Mouse (Mus musculus) heart, postnatal 14 days (tissue): ENCODE measurements around the gene Slc1a2. TPM values are rescaled to one million over a fixed set of nuclear protein-coding genes. Genes with fewer than 3 reads are reported as not detected.
A peak's percentile ranks its signal among the peaks of the same experiment; 100 is the strongest.

Source experiments
- DNase-seq, 2 experiments: peaks; one replicate each; pipeline ENCODE4 v3.0.0; 2021 to 2022
- intact Hi-C: fragments of 180-260 bp; cut with DNase I; formaldehyde crosslinking; loops from one replicate; pipeline ENCODE4 v1.15.1; 2025
- total RNA-seq, 2 experiments: library from RNA; stranded (reverse); gene quantifications; 2 replicates each; pipeline ENCODE4 v1.2.3; 2021

Slc1a2 gene
- total RNA-seq, 2 experiments from 2014 or later: 0.10 to 0.45 TPM

DNA sequence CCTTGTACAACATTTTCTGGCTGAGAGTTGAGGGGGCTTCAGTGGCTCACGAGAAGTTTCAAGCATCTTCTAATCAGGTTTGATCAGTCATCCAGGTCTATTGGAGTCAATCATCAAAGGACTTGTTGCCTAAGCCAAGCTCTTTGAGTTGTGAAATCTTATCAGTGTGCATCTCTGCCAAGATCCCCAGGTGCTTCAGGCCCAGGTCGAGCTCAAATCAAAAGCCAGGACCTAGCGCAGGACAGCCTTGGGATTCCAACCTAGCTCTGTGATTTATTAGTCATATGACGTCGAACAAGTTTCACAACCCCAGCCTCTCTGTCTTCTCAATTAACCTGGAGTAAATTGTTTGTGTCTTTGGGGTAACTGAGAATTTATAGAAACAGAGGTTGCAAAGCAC, 53.1 kb downstream of the Slc1a2 start:
- intact Hi-C loops: no loop called here

DNA sequence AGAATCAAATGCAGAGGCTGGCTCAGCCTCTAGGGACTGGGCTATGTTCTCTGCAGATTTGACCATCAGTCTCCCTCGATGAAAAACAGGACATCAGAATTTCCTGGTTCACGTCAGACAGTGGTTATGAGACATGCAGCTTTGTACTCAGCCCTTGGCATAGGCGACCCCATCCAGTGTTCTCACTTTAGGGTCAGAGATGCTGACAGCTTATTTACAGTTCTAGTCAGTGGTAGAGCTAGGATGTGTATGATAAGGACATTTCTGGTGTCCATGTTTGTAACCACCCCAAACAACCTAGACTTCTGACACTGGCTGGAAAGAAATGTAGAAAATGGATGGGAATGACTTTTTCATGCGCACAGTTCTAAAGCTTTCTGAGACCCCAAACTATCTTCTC, 53.6 kb downstream of the Slc1a2 start:
- DNase-seq: no peak
- intact Hi-C loops: no loop called here

More for the DNA sequence above, 53.1 kb downstream of the Slc1a2 start:
- no peak for DNase-seq

- DNase-seq: no peak
- intact Hi-C loops: no loop called here
Observed at GRCm38 (mm10) chr2:102712678-102713628, 54.5 kb downstream of the Slc1a2 start.

DNA sequence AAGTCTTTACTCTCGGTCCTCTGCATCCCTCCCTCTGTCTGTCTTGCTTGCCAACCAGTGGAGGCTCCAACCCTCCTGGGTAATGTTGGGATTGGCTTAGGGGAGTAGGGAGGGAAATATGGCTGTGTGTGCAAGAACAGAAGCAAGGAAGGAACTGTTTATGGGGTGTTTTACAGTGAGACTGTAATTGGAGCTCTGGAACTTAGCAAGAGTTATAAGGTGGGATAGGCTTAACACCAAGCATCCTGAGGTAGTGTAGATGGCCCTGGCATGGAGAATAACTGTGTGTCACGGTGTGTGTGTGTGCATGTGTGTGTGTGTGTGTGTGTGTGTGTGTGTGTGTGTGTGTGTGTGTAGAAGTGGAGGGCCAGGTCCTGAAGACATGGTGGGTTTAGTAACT, 55.9 kb downstream of the Slc1a2 start:
- intact Hi-C loops: no loop called here
- no peak for DNase-seq

GRCm38 (mm10) chr2:102715754-102716153, 57.3 kb downstream of the Slc1a2 start:
- intact Hi-C loops: no loop called here
- DNase-seq: no peak

- intact Hi-C loops: no loop called here
- no peak for DNase-seq
Observed at GRCm38 (mm10) chr2:102721859-102722258, 63.4 kb downstream of the Slc1a2 start.

DNA sequence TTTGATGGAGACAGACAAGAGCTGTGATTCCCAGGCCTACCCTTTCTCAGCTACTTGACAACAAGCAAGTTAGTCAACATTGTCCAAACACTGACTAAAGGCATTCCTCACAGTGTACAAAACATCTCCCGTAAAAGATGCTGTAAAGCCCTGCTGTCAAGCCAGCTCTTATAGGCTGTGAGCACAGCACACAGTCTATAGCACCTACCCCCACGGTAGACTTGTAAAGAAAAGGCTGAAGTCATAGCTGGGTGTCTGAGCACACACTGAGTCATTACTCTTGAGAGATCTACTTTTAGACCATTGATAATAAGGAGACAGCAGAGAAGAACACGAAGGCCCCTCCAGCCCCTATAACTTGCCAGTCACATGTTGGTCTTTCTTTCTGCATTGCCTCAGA, 66.6 kb downstream of the Slc1a2 start:
- DNase-seq: no peak
- intact Hi-C loops: no loop called here

- no peak for DNase-seq
- intact Hi-C loops: no loop called here
Observed at GRCm38 (mm10) chr2:102730386-102730785, 71.9 kb downstream of the Slc1a2 start.

DNA sequence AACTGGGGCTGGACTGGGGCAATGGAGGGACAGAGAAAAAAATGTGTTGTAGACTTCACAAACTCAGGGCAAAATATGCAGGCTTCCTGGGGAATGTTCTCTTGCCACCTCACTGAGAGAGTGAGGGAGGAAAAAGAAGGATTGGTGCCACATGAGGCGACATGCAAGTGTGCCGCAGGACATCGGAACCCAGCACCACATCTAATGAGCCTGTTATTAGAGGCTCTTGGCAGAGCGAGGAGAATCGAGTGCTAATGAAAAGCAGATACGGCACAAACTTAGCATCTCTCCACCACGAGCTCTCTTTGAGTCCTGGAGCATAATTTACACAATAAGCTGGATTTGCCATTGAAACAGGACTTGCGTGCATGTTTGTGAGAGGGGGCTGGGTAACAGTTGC, 72.3 kb downstream of the Slc1a2 start:
- no peak for DNase-seq
- intact Hi-C loops: no loop called here

GRCm38 (mm10) chr2:102733128-102733527, 74.7 kb downstream of the Slc1a2 start:
- intact Hi-C loops: no loop called here
- DNase-seq: no peak

- intact Hi-C loops: no loop called here
Observed at GRCm38 (mm10) chr2:102734055-102734454, 75.6 kb downstream of the Slc1a2 start.

DNA sequence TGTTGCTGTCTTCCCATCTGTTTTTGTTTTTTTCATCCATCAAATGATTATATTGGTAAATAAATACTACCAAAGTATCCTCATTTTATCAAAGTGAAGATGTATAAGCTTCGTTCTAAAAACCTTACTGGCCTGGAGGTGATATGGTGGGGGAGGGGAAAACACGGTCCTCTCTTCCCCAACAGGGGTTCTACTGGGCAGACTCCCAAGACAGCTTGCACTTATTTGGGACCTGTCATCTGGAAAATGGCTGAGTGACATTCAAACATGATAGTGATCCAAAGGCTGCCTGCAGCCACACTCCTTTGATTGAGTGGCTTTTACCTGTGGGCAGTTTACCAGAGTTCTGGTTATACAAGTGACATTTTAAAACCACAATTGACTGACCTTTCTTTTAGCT, 76.6 kb downstream of the Slc1a2 start:
- no peak for DNase-seq
- intact Hi-C loops: no loop called here

More at GRCm38 (mm10) chr2:102734055-102734454, 75.6 kb downstream of the Slc1a2 start:
- DNase-seq: no peak

- no peak for DNase-seq
- intact Hi-C loops: no loop called here
Observed at GRCm38 (mm10) chr2:102735811-102736210, 77.4 kb downstream of the Slc1a2 start.

DNA sequence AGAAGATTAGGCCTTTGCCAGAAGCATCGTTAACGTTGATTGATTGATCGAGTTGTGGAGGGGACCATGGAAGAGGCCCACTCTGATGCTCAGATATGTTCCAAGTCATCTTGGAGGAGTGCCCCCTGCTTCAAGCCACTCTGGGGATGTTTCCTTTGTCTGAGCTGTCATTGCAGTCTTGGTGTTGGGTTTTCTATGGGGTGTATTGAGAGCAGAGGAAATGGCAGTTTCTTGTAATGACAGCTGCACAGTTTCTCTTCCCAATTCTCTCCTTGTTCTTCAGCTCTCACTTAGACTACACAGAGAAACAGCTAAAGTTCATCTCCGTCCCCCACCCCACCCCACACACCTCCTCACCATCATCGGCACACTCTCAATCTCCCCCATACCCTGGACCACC, 78.0 kb downstream of the Slc1a2 start:
- intact Hi-C loops: no loop called here
- DNase-seq: no peak

DNA sequence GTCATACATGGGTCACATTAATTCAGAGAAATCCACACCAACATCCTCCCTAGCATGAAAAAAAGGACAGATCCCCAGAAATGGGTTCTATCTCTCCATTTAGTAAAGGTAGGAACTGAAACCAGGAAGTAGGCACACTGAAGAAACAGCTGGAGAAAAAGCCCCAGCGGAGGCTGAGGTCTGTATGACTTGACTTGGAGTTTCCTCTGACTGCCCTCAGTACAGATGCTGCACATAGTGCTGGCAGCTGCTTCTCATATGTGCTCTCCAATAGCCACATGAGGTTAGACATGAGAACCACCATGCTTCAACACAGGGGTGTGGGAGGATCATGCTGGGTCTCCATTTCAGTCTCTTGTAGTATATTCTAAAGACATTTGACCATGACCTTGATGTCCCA, 80.4 kb downstream of the Slc1a2 start:
- intact Hi-C loops: no loop called here
- DNase-seq: no peak

DNA sequence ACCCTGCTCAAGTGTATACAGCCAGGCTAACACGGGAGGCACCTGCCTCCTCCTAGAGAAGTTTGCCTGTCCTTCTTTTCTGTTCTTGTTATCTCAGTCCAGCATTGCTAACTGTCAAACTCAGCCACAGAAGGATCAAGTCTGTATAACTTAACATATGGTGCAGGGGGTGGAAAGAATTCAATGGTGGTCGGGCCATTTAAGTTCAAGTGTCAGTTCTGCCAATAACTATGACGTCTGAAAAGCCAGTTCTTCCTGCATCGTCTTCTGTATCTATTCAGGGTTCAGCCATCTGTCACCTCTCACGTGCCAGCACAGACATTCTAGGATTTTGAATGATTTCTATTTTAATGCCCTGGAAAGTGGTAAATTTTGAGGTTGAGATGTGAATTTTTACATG, 84.2 kb downstream of the Slc1a2 start:
- intact Hi-C loops: loop anchor here (5.0 kb wide), 1 partner anchor 55 kb away; no protein-coding TSS in a partner anchor
- no peak for DNase-seq

DNA sequence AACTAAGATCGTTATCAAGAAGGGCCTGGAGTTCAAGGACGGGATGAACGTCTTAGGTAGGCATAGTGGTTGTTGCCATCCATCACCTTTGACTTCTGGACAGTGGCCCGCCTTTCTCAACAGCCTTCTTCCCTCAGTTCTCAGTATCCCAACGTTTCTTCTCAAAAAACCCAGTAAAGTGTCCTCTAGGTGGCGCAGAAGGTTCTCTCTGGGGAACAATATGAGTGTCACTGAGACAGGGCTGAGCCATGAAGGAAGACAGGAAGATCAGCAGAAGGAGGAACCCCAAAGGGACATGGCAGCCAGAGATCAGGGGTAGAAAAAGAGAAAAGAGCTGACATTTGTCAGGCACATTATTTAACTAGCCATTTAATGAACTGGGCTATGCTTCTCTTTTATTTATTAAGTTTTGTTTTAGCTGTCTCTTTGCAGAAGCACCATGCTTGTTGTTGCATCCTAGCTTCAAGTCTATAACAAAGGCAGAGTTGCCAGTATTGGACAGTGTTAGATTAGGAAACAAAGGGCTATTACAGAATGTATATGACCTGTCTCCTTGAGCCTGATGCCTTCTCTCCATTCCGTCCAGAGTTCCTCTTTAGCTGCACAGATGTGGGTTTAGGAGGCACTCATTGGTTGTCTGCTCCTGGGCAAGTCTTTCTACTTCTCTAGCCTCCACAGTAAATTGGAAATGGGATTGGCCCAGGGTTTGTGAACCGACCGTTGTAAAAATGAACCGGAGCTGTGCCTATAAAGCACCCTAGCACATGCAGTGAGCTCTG, 85.6 kb downstream of the Slc1a2 start:
- intact Hi-C loops: loop anchor here (2.0 to 5.0 kb wide), 3 partner anchors 57 to 319 kb away; no protein-coding TSS in a partner anchor
- DNase-seq: peak; percentile 31 to 69

- intact Hi-C loops: loop anchor here (2.0 to 5.0 kb wide), 3 partner anchors 57 to 317 kb away; no protein-coding TSS in a partner anchor
- peak; percentile 37 to 65 for DNase-seq
Observed at GRCm38 (mm10) chr2:102745259-102745906, 86.9 kb downstream of the Slc1a2 start.

- intact Hi-C loops: loop anchor here (5.0 kb wide), 1 partner anchor 55 kb away; no protein-coding TSS in a partner anchor
- no peak for DNase-seq
Observed at GRCm38 (mm10) chr2:102747758-102748157, 89.3 kb downstream of the Slc1a2 start.

DNA sequence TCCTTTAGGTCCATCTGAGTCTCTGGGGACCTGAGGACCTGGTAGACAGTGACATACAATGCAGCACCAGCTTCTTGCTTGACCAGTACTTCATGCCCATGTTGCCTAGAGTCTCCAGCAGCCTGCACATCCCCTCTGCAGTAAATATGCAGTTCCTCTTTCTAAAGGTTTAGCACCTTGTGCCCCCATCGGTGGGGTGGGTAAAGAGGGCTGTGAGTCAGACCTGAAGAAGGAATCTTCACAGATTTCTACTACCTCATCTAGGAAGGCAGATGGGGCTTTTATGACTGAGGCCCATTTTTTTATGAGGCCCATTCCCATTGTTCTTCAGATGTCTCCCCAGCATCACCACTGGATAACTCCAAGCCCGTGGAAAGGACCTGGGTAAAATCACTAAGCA, 91.5 kb downstream of the Slc1a2 start:
- no peak for DNase-seq
- intact Hi-C loops: loop anchor here (5.0 kb wide), 1 partner anchor 52 kb away; no protein-coding TSS in a partner anchor

DNA sequence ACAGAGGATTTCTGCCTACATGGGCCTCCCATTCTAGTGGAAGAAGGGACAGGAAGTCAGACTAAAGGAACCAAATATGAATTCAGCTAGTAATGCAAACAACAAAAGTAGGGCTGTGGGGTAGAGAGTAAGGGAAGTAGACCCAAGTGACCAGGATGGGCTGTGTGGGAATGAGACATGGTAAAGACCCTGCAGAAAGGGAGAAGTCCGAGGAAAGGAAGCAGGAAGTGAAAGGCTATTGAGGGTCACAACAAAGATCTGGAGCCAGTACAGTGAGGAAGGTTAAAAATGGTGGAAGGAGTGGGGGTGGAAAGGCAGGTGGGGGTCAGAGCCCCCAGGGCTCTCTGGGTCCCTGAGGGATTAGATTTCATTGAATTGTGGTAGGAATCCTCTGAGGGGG, 93.4 kb downstream of the Slc1a2 start:
- intact Hi-C loops: no loop called here
- DNase-seq: no peak
